Mouse (Mus musculus) ES-E14 (cell line): ENCODE results near the gene Ccnk.

Source experiments
- CHD2 ChIP-seq: IDR thresholded peaks from 2 replicates; pipeline ENCODE4 v1.6.1; 2014; ENCODE audit warnings: mild to moderate bottlenecking, low read depth, low read length, inconsistent platforms
- HCFC1 ChIP-seq: IDR thresholded peaks from 2 replicates; pipeline ENCODE4 v1.6.1; 2012; ENCODE audit warnings: low read length, inconsistent platforms, borderline replicate concordance; ENCODE audit not compliant: insufficient read depth
- MAFK ChIP-seq: IDR thresholded peaks from 2 replicates; pipeline ENCODE4 v1.6.1; 2014; ENCODE audit warnings: mild to moderate bottlenecking, low read depth, low read length, inconsistent platforms; ENCODE audit not compliant: insufficient read depth
- ZC3H11A ChIP-seq: IDR thresholded peaks from 2 replicates; pipeline ENCODE4 v1.6.1; 2012; ENCODE audit warnings: low read depth, mild to moderate bottlenecking, inconsistent platforms, low read length, borderline replicate concordance

DNA sequence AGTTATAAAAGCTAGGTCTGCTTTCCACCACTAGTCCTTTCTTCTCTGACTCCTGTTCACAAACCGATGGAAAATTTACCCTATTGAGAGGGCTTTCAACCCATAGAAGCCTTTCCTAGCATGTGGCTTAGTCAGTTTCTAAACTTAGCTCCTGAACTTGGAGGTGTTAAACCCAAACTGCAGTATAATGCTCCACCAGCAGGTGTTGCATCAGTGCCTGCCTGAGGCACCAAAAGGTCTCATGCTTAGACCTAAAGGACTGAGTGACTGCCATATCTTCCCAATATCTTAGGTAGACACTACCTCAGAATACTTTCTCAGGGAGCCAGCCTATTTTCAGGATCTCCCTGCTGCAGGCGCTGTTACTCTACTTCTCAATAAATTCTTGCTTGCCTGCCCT, 26.6 kb upstream of the Ccnk start:
- TF ChIP-seq MAFK (no peak), CHD2 (no peak), HCFC1 (no peak), ZC3H11A (no peak)
